Mouse (Mus musculus): Measurements from ENCODE around the gene Elmo3.

Gene Elmo3

GRCm38 (mm10) chr8:105276292-105277120 is 28.9 kb upstream of the Elmo3 start:
- WGBS: 4% methylated on average over 30 of the region's 30 CpGs

GRCm38 (mm10) chr8:105278911-105279334 is 26.5 kb upstream of the Elmo3 start:
- WGBS: 5% methylated on average over 28 of the region's 28 CpGs

- 84% methylated on average over 3 of the region's 3 CpGs for WGBS
These were observed 24.8 kb upstream of the Elmo3 start for GRCm38 (mm10) chr8:105280567-105280966.

GRCm38 (mm10) chr8:105281821-105282220 is 23.6 kb upstream of the Elmo3 start:
- WGBS: 93% methylated on average over 12 of the region's 12 CpGs

- 94% methylated on average over 4 of the region's 4 CpGs for WGBS
These were observed 23.2 kb upstream of the Elmo3 start for GRCm38 (mm10) chr8:105282239-105282638.

- 52% methylated on average over 23 of the region's 23 CpGs for WGBS
These were observed 22.3 kb upstream of the Elmo3 start for GRCm38 (mm10) chr8:105283074-105283473.

GRCm38 (mm10) chr8:105285514-105285913 is 19.9 kb upstream of the Elmo3 start:
- 65% methylated on average over 12 of the region's 12 CpGs for WGBS

- WGBS: 89% methylated on average over 4 of the region's 4 CpGs
These were observed 18.5 kb upstream of the Elmo3 start for GRCm38 (mm10) chr8:105286907-105287306.

GRCm38 (mm10) chr8:105288231-105288630 is 17.2 kb upstream of the Elmo3 start:
- WGBS: 55% methylated on average over 5 of the region's 5 CpGs

- 1% methylated on average over 53 of the region's 53 CpGs for WGBS
These were observed 16.3 kb upstream of the Elmo3 start for GRCm38 (mm10) chr8:105288958-105289732.

- WGBS: 4% methylated on average over 43 of the region's 43 CpGs
These were observed 15.5 kb upstream of the Elmo3 start, which contains the start of gene 4931428F04Rik for GRCm38 (mm10) chr8:105289805-105290460. Gene 4931428F04Rik, minus strand, starts transcription at chr8:105289864.

- 19% methylated on average over 31 of the region's 31 CpGs for WGBS
These were observed 14.7 kb upstream of the Elmo3 start for GRCm38 (mm10) chr8:105290554-105291314.

- WGBS: 80% methylated on average over 8 of the region's 8 CpGs
These were observed 14.0 kb upstream of the Elmo3 start for GRCm38 (mm10) chr8:105291364-105291763.

GRCm38 (mm10) chr8:105291802-105292201 is 13.6 kb upstream of the Elmo3 start:
- 61% methylated on average over 3 of the region's 3 CpGs for WGBS

- 85% methylated on average over 7 of the region's 7 CpGs for WGBS
These were observed 12.9 kb upstream of the Elmo3 start for GRCm38 (mm10) chr8:105292471-105292870.

- WGBS: 81% methylated on average over 19 of the region's 19 CpGs
These were observed 12.0 kb upstream of the Elmo3 start for GRCm38 (mm10) chr8:105293405-105293804.

- WGBS: 66% methylated on average over 9 of the region's 9 CpGs
These were observed 10.6 kb upstream of the Elmo3 start for GRCm38 (mm10) chr8:105294776-105295175.

GRCm38 (mm10) chr8:105295256-105295655 is 10.1 kb upstream of the Elmo3 start:
- 67% methylated on average over 11 of the region's 11 CpGs for whole genome bisulfite sequencing

- WGBS: 69% methylated on average over 11 of the region's 11 CpGs
These were observed 9.4 kb upstream of the Elmo3 start, which contains the start of gene Exoc3l for GRCm38 (mm10) chr8:105295895-105296573. Gene Exoc3l, minus strand, starts transcription at chr8:105296101.

GRCm38 (mm10) chr8:105297511-105298192 is 7.7 kb upstream of the Elmo3 start, which contains the start of gene E2f4:
Gene E2f4, plus strand, starts transcription at chr8:105297663.
- under 1% methylated on average over 58 of the region's 58 CpGs for WGBS

Data from cerebral cortex, adult 2 months (tissue).